Mouse (Mus musculus) kidney, postnatal 14 days (tissue): ENCODE results near the gene Olfr1157.

ENCODE experiments used
- DNase-seq: peaks from one replicate; pipeline ENCODE4 v3.0.0; 2022; ENCODE audit warnings: mixed read lengths

Gene Olfr1157

GRCm38 (mm10) chr2:87968199-87968598, at the start of gene Olfr1157:
TSS of gene Olfr1157 (minus strand) at chr2:87968299.
- no peak for DNase-seq

- no peak for DNase-seq
Measured at GRCm38 (mm10) chr2:88007515-88008318, 39.6 kb upstream of the Olfr1157 start, which contains the start of gene Olfr1160. TSS of gene Olfr1160 (minus strand) at chr2:88008268.

- no peak for DNase-seq
Measured at GRCm38 (mm10) chr2:87989813-87990212, 21.7 kb upstream of the Olfr1157 start, which contains the start of gene Olfr1158. TSS of gene Olfr1158 (plus strand) at chr2:87990113.

- no peak for DNase-seq
Measured at GRCm38 (mm10) chr2:87974563-87974962, 6.5 kb upstream of the Olfr1157 start, which contains the start of gene Olfr74. TSS of gene Olfr74 (minus strand) at chr2:87974663.

- no peak for DNase-seq
Measured at GRCm38 (mm10) chr2:87953000-87953399, 15.1 kb downstream of the Olfr1157 start, which contains the start of gene Olfr1156. TSS of gene Olfr1156 (minus strand) at chr2:87953100.

GRCm38 (mm10) chr2:87945037-87945436, 23.1 kb downstream of the Olfr1157 start, which contains the start of gene Olfr1155:
TSS of gene Olfr1155 (minus strand) at chr2:87945137.
- DNase-seq, result no peak
